Mouse (Mus musculus) Patski (cell line): ENCODE data around the gene Zbtb7b. TPM values are rescaled to one million over a fixed set of nuclear protein-coding genes. Genes with fewer than 3 reads are reported as not detected.
A peak's percentile ranks its signal among the peaks of the same experiment; 100 is the strongest.

Experiments
- ATAC-seq: fragments of 100-300 bp; one replicate; pipeline ENCODE4 v1.8.0; 2021
- CTCF ChIA-PET: fragments of 350-600 bp; sonication (Branson Sonifier 250); formaldehyde crosslinking; loops from one replicate; lab custom pipeline; 2022; ENCODE audit warnings: inconsistent platforms; lab: Charles Lee
- POLR2A ChIA-PET: fragments of 350-600 bp; sonication (Branson Sonifier 250); formaldehyde crosslinking; loops from one replicate; lab custom pipeline; 2022; ENCODE audit warnings: antibody characterized with exemption, inconsistent platforms; lab: Charles Lee
- DNase-seq: peaks from one replicate; pipeline ENCODE4 v3.0.0-alpha.2; 2011; ENCODE audit warnings: low read depth, low spot score
- H3K27me3 ChIP-seq: fragments of 371-371 bp; one replicate; pipeline ENCODE4 v1.5.1; 2021
- CTCF ChIP-seq: fragments of 100-300 bp; IDR thresholded peaks from one replicate; pipeline ENCODE4 v1.5.1; 2021
- in situ Hi-C: fragments of 300-500 bp; cut with MboI; formaldehyde crosslinking; loops from 3 replicates; pipeline ENCODE4 v1.11.1; 2018; ENCODE audit warnings: low pct_unique_long_range_greater_than_20kb, mixed read lengths
- polyA plus RNA-seq: library from polyadenylated mRNA; unstranded; gene quantifications from one replicate; pipeline ENCODE4 v1.2.3, GENCODE M21; 2021

Zbtb7b gene
- polyA plus RNA-seq, 1 experiment from 2014 or later, result 73.7 TPM

GRCm38 (mm10) chr3:89359630-89360029 is 34.9 kb downstream of the Zbtb7b start:
- H3K27me3 ChIP-seq, result peaks cover 8% of the 10 kb centered on the region
- TF ChIP-seq CTCF, result no peak
- in situ Hi-C loops, result loop anchor here (5.0 kb wide), 1 partner anchor 128 kb away; no protein-coding TSS in a partner anchor
- ATAC-seq (no peak), DNase-seq (peak; percentile 15)
- ChIA-PET CTCF (interaction anchor here (1.0 to 2.6 kb wide), 3 partner anchors 10 to 39 kb away, joined by 3 to 8 read pairs (median 3); partner anchors contain the start of gene Adam15), POLR2A (interaction anchor here (0.6 kb wide), 2 partner anchors 168 to 334 kb away, joined by 3 read pairs; no protein-coding TSS in a partner anchor)

- ATAC-seq, result no peak
- ChIA-PET CTCF (no interaction called here), POLR2A (no interaction called here)
- DNase-seq, result no peak
- in situ Hi-C loops, result loop anchor here (5.0 kb wide), 1 partner anchor 131 kb away; no protein-coding TSS in a partner anchor
- H3K27me3 ChIP-seq, result peaks cover 3% of the 10 kb centered on the region
- no peak for TF ChIP-seq CTCF
These were observed 38.5 kb downstream of the Zbtb7b start for GRCm38 (mm10) chr3:89356029-89356428.

- no peak for DNase-seq
- TF ChIP-seq CTCF, result no peak
- CTCF ChIA-PET, result interaction anchor here (1.1 to 5.8 kb wide), 16 partner anchors 9 to 153 kb away, joined by 3 to 34 read pairs (median 5); partner anchors contain the start of genes Dcst1 and Efna4
- POLR2A ChIA-PET, result interaction anchor here (1.1 to 1.3 kb wide), 2 partner anchors 15 to 62 kb away, joined by 3 read pairs; no protein-coding TSS in a partner anchor
- no peak for ATAC-seq
- H3K27me3 ChIP-seq, result peaks cover 3% of the 10 kb centered on the region
- in situ Hi-C loops, result loop anchor here (5.0 kb wide), 1 partner anchor 132 kb away; no protein-coding TSS in a partner anchor
These were observed 39.1 kb downstream of the Zbtb7b start for GRCm38 (mm10) chr3:89355512-89355902.

- POLR2A ChIA-PET, result interaction anchor here (0.6 to 1.3 kb wide), 3 partner anchors 14 to 62 kb away, joined by 3 read pairs; no protein-coding TSS in a partner anchor
- H3K27me3 ChIP-seq, result peaks cover 3% of the 10 kb centered on the region
- ATAC-seq (peak; percentile 36), DNase-seq (peak; percentile 80)
- in situ Hi-C loops, result loop anchor here (5.0 kb wide), 2 partner anchors 38 to 132 kb away; no protein-coding TSS in a partner anchor
- CTCF ChIA-PET, result interaction anchor here (0.6 to 5.8 kb wide), 26 partner anchors 9 to 154 kb away, joined by 3 to 34 read pairs (median 4); partner anchors contain the start of genes Dcst1 and Efna4
- TF ChIP-seq CTCF, result no peak
These were observed 39.6 kb downstream of the Zbtb7b start for GRCm38 (mm10) chr3:89354816-89355511.

GRCm38 (mm10) chr3:89351271-89351670 is 43.3 kb downstream of the Zbtb7b start:
- ChIA-PET POLR2A (interaction anchor here (0.6 to 1.7 kb wide), 6 partner anchors 13 to 146 kb away, joined by 3 to 7 read pairs (median 4); no protein-coding TSS in a partner anchor), CTCF (interaction anchor here (2.0 to 5.8 kb wide), 2 partner anchors 11 to 34 kb away, joined by 7 to 34 read pairs; no protein-coding TSS in a partner anchor)
- TF ChIP-seq CTCF, result no peak
- in situ Hi-C loops, result loop anchor here (5.0 kb wide), 1 partner anchor 34 kb away; no protein-coding TSS in a partner anchor
- DNase-seq (no peak), ATAC-seq (no peak)
- H3K27me3 ChIP-seq, result no peaks in the 10 kb centered on the region

- H3K27me3 ChIP-seq, result no peaks in the 10 kb centered on the region
- no peak for TF ChIP-seq CTCF
- peak; percentile 53 for DNase-seq
- CTCF ChIA-PET, result interaction anchor here (1.1 to 5.8 kb wide), 5 partner anchors 9 to 106 kb away, joined by 3 to 34 read pairs (median 7); no protein-coding TSS in a partner anchor
- POLR2A ChIA-PET, result interaction anchor here (0.5 to 2.1 kb wide), 9 partner anchors 11 to 1464 kb away, joined by 3 to 13 read pairs (median 4); partner anchors contain the start of gene Efna4
- peak; percentile 90 for ATAC-seq
- in situ Hi-C loops, result loop anchor here (5.0 kb wide), 1 partner anchor 33 kb away; no protein-coding TSS in a partner anchor
These were observed 44.6 kb downstream of the Zbtb7b start, which contains the start of gene Adam15 for GRCm38 (mm10) chr3:89349869-89350501. TSS of gene Adam15 (minus strand) at chr3:89349996.

GRCm38 (mm10) chr3:89348911-89349868 is 45.4 kb downstream of the Zbtb7b start:
- ATAC-seq (peak; percentile 9), DNase-seq (peak; percentile 25)
- in situ Hi-C loops, result no loop called here
- TF ChIP-seq CTCF, result no peak
- ChIA-PET CTCF (interaction anchor here (1.1 to 5.8 kb wide), 4 partner anchors 9 to 107 kb away, joined by 3 to 34 read pairs (median 8); no protein-coding TSS in a partner anchor), POLR2A (interaction anchor here (0.8 to 2.1 kb wide), 7 partner anchors 10 to 99 kb away, joined by 3 to 13 read pairs (median 4); partner anchors contain the start of gene Efna4)
- H3K27me3 ChIP-seq, result no peaks in the 10 kb centered on the region

GRCm38 (mm10) chr3:89347916-89348315 is 46.7 kb downstream of the Zbtb7b start:
- no peak for ATAC-seq
- no peak for TF ChIP-seq CTCF
- in situ Hi-C loops, result no loop called here
- no peaks in the 10 kb centered on the region for H3K27me3 ChIP-seq
- ChIA-PET CTCF (interaction anchor here (1.0 to 1.9 kb wide), 2 partner anchors 12 to 49 kb away, joined by 3 to 6 read pairs; no protein-coding TSS in a partner anchor), POLR2A (interaction anchor here (0.6 to 1.5 kb wide), 2 partner anchors 11 to 33 kb away, joined by 3 read pairs; no protein-coding TSS in a partner anchor)
- no peak for DNase-seq
